Mouse (Mus musculus): ENCODE results near the gene Eif4h. TPM values are rescaled to one million over a fixed set of nuclear protein-coding genes. Genes with fewer than 3 reads are reported as not detected.

Gene Eif4h
- total and polyA plus RNA-seq, 2 experiments: 134 to 139 TPM

DNA sequence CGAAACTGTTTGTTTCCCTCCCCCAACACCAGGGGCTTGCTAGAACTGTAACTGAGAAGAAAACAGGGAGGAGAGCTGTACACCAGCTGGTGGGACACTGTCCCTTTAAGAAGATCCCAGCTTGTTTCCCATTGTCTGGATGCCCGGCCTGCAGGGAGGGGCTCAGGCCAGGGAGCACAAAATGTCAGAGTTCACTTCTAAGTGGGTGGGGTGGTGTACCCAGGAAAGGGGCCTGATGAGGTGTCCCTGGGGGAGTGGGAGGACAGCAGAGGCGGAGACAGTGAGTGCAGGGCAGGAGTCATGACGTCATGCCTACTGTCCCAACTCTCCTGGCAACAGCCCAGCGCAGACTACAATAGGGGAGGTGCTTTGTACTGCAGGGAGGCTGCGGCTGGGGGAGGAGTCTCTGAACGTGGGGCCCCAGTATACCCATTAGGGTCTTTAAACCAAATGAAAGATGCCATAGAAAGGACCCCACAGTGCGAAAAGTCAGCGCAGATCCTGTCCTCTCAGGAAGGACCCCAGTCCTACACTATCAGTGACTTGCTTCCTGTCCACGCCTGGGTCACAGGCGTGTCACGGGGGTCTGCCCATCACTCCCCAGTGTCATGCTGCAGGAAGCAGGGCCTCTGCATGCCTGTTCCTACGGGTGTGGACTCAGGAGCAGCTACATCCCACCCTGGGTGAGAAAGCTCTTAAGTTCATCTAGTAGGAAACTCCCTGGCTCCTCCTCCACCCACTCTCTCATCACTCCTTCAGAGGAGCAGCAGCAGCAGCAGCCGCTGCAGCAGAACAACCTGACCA is 36.9 kb upstream of the Eif4h start:
- peak overlapping the region; percentile 65 for H3K9ac ChIP-seq (ENCODE audit: low read depth, low read length)
- H3K4me3 ChIP-seq (ENCODE audit: insufficient read depth, low read depth, low read length): peak overlapping the region; percentile 58
- H3K79me2 ChIP-seq (ENCODE audit: control insufficient read depth, insufficient read depth, low read length): no peaks in the 10 kb centered on the region
- H3K4me1 ChIP-seq (ENCODE audit: control insufficient read depth, insufficient read depth, low read length): peaks cover 8% of the 10 kb centered on the region
- DNase-seq (ENCODE audit: extremely low read depth, low read depth, low spot score): peak; percentile 22
- peak overlapping the region; percentile 41 for H3K27ac ChIP-seq (replicated peaks; ENCODE audit: insufficient read depth, low read depth, low read length)
- no peaks in the 10 kb centered on the region for H3K27me3 ChIP-seq (ENCODE audit: control insufficient read depth, insufficient read depth, low read length)
- no peaks in the 10 kb centered on the region for H3K36me3 ChIP-seq (ENCODE audit: control insufficient read depth, insufficient read depth, low read length)
- no peak for TF ChIP-seq POLR2A (IDR thresholded peaks at IDR 0.05; ENCODE audit: extremely low read depth, insufficient read depth, low read length)
- TF ChIP-seq CTCF (IDR thresholded peaks at IDR 0.05; ENCODE audit: low read depth, low read length): no peak
- WGBS: 27% methylated on average over 14 of the region's 14 CpGs

GRCm38 (mm10) chr5:134674977-134675376 is 35.7 kb upstream of the Eif4h start:
- Histone ChIP-seq H3K27ac (replicated peaks; ENCODE audit: insufficient read depth, low read depth, low read length) (no peak overlapping the region), H3K36me3 (ENCODE audit: control insufficient read depth, insufficient read depth, low read length) (no peaks in the 10 kb centered on the region), H3K79me2 (ENCODE audit: control insufficient read depth, insufficient read depth, low read length) (no peaks in the 10 kb centered on the region), H3K9ac (ENCODE audit: low read depth, low read length) (no peak overlapping the region), H3K4me3 (ENCODE audit: insufficient read depth, low read depth, low read length) (no peak overlapping the region), H3K27me3 (ENCODE audit: control insufficient read depth, insufficient read depth, low read length) (no peaks in the 10 kb centered on the region), H3K4me1 (ENCODE audit: control insufficient read depth, insufficient read depth, low read length) (0 out of 2 replicates have a peak, but pooled peaks cover 2% of the 10 kb centered on the region)
- WGBS: 84% methylated on average over 5 of the region's 5 CpGs
- TF ChIP-seq CTCF (IDR thresholded peaks at IDR 0.05; ENCODE audit: low read depth, low read length): no peak
- TF ChIP-seq POLR2A (IDR thresholded peaks at IDR 0.05; ENCODE audit: extremely low read depth, insufficient read depth, low read length): no peak
- DNase-seq (ENCODE audit: extremely low read depth, low read depth, low spot score): no peak

DNA sequence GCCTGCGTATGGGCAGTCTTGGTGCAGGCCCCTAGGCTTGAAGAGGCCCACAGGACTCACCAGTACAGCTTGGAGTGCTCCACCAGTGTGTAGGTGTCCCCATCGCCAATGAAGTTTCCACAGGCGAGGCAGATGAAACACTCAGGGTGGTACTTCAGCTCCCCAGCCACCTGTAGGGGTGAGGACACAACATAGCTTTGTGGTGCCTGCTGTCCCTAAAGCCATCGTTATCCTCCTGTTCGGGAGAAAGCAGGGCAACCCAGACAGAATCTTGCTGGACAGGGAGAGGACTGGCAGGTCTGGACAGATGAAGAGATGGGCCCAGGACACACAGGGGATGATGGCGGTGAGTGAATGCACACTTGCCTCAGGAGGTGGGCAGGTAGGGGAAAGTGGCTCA is 33.3 kb upstream of the Eif4h start:
- Histone ChIP-seq H3K36me3 (ENCODE audit: control insufficient read depth, insufficient read depth, low read length) (no peaks in the 10 kb centered on the region), H3K79me2 (ENCODE audit: control insufficient read depth, insufficient read depth, low read length) (no peaks in the 10 kb centered on the region), H3K4me3 (ENCODE audit: insufficient read depth, low read depth, low read length) (no peak overlapping the region), H3K27me3 (ENCODE audit: control insufficient read depth, insufficient read depth, low read length) (no peaks in the 10 kb centered on the region), H3K27ac (replicated peaks; ENCODE audit: insufficient read depth, low read depth, low read length) (no peak overlapping the region), H3K4me1 (ENCODE audit: control insufficient read depth, insufficient read depth, low read length) (0 out of 2 replicates have a peak, but pooled peaks cover 2% of the 10 kb centered on the region), H3K9ac (ENCODE audit: low read depth, low read length) (no peak overlapping the region)
- TF ChIP-seq POLR2A (IDR thresholded peaks at IDR 0.05; ENCODE audit: extremely low read depth, insufficient read depth, low read length): no peak
- no peak for DNase-seq (ENCODE audit: extremely low read depth, low read depth, low spot score)
- WGBS: 96% methylated on average over 6 of the region's 6 CpGs

- no peak overlapping the region for H3K4me3 ChIP-seq (ENCODE audit: insufficient read depth, low read depth, low read length)
- H3K36me3 ChIP-seq (ENCODE audit: control insufficient read depth, insufficient read depth, low read length): no peaks in the 10 kb centered on the region
- no peak overlapping the region for H3K27ac ChIP-seq (replicated peaks; ENCODE audit: insufficient read depth, low read depth, low read length)
- 100% methylated on average over 1 of the region's 1 CpGs for WGBS
- H3K9ac ChIP-seq (ENCODE audit: low read depth, low read length): no peak overlapping the region
- TF ChIP-seq CTCF (IDR thresholded peaks at IDR 0.05; ENCODE audit: low read depth, low read length): no peak
- no peak for TF ChIP-seq POLR2A (IDR thresholded peaks at IDR 0.05; ENCODE audit: extremely low read depth, insufficient read depth, low read length)
- H3K27me3 ChIP-seq (ENCODE audit: control insufficient read depth, insufficient read depth, low read length): no peaks in the 10 kb centered on the region
- DNase-seq (ENCODE audit: extremely low read depth, low read depth, low spot score): no peak
- H3K79me2 ChIP-seq (ENCODE audit: control insufficient read depth, insufficient read depth, low read length): no peaks in the 10 kb centered on the region
- 0 out of 2 replicates have a peak, but pooled peaks cover 2% of the 10 kb centered on the region for H3K4me1 ChIP-seq (ENCODE audit: control insufficient read depth, insufficient read depth, low read length)
Measured at GRCm38 (mm10) chr5:134672198-134672516, 32.9 kb upstream of the Eif4h start.

DNA sequence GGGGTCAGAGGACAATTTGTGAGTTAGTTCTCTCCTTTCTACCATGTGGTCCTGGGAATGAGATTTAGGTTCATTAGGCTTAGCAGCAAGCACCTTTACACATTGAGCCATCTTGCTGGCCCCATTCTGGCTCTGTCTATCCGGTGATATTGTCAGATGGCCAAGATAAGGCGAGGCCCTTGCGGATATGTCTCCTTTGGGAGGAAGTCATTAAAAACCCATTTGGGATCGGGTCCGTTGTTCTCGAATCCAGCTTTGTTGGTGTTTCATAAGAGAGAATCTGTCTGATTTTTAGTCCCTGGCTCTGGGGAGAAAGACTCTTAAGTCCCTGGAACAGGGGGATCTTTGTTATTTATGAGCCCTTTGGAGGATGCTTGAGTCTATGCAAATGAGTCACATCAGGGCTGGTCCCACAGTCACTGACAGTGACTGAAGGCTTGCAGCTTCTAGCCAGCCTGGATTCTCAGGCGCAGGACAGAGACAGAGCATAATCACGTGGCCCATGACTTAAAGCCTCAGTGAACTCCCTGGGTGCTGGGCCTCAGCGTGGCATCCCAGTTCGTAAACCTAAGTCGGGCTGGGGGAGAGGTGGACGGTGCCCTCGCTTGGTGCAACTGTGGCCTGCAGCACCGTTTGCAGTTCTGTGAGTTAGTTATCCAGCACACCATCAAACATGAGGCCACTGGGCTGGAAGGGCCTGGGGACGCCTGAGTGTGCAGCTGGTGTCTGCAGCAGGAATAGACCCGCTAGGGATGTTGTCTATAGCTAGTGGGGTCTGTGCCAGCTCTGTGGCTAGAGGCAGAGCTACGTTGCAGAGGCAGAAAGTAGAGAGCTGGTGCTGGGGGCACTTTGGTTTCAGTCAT is 32.3 kb upstream of the Eif4h start:
- no peaks in the 10 kb centered on the region for H3K27me3 ChIP-seq (ENCODE audit: control insufficient read depth, insufficient read depth, low read length)
- no peaks in the 10 kb centered on the region for H3K36me3 ChIP-seq (ENCODE audit: control insufficient read depth, insufficient read depth, low read length)
- H3K79me2 ChIP-seq (ENCODE audit: control insufficient read depth, insufficient read depth, low read length): no peaks in the 10 kb centered on the region
- no peak for DNase-seq (ENCODE audit: extremely low read depth, low read depth, low spot score)
- H3K4me3 ChIP-seq (ENCODE audit: insufficient read depth, low read depth, low read length): no peak overlapping the region
- 0 out of 2 replicates have a peak, but pooled peaks cover 2% of the 10 kb centered on the region for H3K4me1 ChIP-seq (ENCODE audit: control insufficient read depth, insufficient read depth, low read length)
- H3K27ac ChIP-seq (replicated peaks; ENCODE audit: insufficient read depth, low read depth, low read length): no peak overlapping the region
- no peak for TF ChIP-seq POLR2A (IDR thresholded peaks at IDR 0.05; ENCODE audit: extremely low read depth, insufficient read depth, low read length)
- TF ChIP-seq CTCF (IDR thresholded peaks at IDR 0.05; ENCODE audit: low read depth, low read length): no peak
- no peak overlapping the region for H3K9ac ChIP-seq (ENCODE audit: low read depth, low read length)
- 88% methylated on average over 17 of the region's 17 CpGs for WGBS

Measured in liver, adult 2 months (tissue).